Mouse (Mus musculus) limb, embryonic 15.5 days (tissue): Measurements from ENCODE around the gene Tfap2d. TPM values are rescaled to one million over a fixed set of nuclear protein-coding genes. Genes with fewer than 3 reads are reported as not detected.

Experiments used
- ATAC-seq: fragments of 200-750 bp; cut with Nextera tagmentation; 2 replicates; pipeline ENCODE4 v1.8.0; 2017; ENCODE audit warnings: low read depth, moderate TSS enrichment; ENCODE audit not compliant: insufficient number of reproducible peaks, low FRiP score, low TSS enrichment
- H3K27ac ChIP-seq: fragments of 300-500 bp; sonication (generic); 2 replicates; pipeline ENCODE4 v1.5.1; 2015; ENCODE audit warnings: moderate library complexity, mild to moderate bottlenecking, inconsistent platforms
- H3K27me3 ChIP-seq: fragments of 300-500 bp; sonication (generic); 2 replicates; pipeline ENCODE4 v1.6.1; 2015; ENCODE audit warnings: inconsistent platforms
- H3K36me3 ChIP-seq: fragments of 300-500 bp; sonication (generic); 2 replicates; pipeline ENCODE4 v1.6.1; 2015; ENCODE audit warnings: inconsistent platforms
- H3K4me1 ChIP-seq: fragments of 300-500 bp; sonication (generic); 2 replicates; pipeline ENCODE4 v1.6.1; 2015; ENCODE audit warnings: inconsistent platforms
- H3K4me2 ChIP-seq: fragments of 300-500 bp; sonication (generic); 2 replicates; pipeline ENCODE4 v1.6.1; 2015; ENCODE audit warnings: mild to moderate bottlenecking, inconsistent platforms
- H3K4me3 ChIP-seq: fragments of 300-500 bp; sonication (generic); 2 replicates; pipeline ENCODE4 v1.5.1; 2015; ENCODE audit warnings: mild to moderate bottlenecking, inconsistent platforms
- H3K9ac ChIP-seq: fragments of 300-500 bp; sonication (generic); 2 replicates; pipeline ENCODE4 v1.6.1; 2015; ENCODE audit warnings: inconsistent platforms
- H3K9me3 ChIP-seq: fragments of 300-500 bp; sonication (generic); 2 replicates; pipeline ENCODE4 v1.6.1; 2016; ENCODE audit warnings: inconsistent platforms
- WGBS: fragments of 180-500 bp; shearing (Covaris S2); methylation state at CpG from one replicate; pipeline ENCODE4 v1.1.7; 2015; 5-methylcytosine and 5-hydroxymethylcytosine counted together
- polyA plus RNA-seq: library from polyadenylated mRNA; unstranded; fragments of >200 nt; fragmentation: Nextera tagmentation; extraction: Ambion mirVana; gene quantifications from 2 replicates; pipeline ENCODE4 v1.2.1, GENCODE M21; 2015

The Tfap2d gene
- polyA plus RNA-seq, 1 experiment from 2014 or later: not detected

DNA sequence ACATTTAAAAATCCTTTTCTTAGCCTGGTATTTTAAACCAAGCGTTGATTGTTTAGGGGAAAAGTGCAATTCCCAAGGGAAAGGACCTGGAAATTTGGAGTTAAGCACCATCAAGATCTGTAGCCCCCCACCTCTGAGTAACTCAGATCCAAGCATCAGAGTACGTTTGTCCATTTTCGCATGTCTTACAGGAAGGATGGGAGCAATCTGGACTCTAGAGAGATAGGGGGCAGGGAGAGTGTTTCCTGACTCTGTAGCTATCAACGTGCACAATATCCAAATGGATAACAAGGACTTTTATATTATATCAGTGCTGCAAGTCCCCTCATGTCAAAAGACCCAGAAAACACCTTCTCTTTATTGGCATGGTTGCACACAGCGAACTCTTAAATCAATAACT is 7.4 kb downstream of the Tfap2d start:
- H3K4me2 ChIP-seq: no peak overlapping the region
- H3K27ac ChIP-seq: no peak overlapping the region
- no peaks in the 10 kb centered on the region for H3K9me3 ChIP-seq
- peaks cover 86% of the 10 kb centered on the region for H3K27me3 ChIP-seq
- WGBS: 2% methylated on average over 5 of the region's 5 CpGs
- no peak overlapping the region for H3K4me3 ChIP-seq
- no peak overlapping the region for H3K9ac ChIP-seq
- H3K4me1 ChIP-seq: no peaks in the 10 kb centered on the region
- H3K36me3 ChIP-seq: no peaks in the 10 kb centered on the region
- ATAC-seq: no peak

DNA sequence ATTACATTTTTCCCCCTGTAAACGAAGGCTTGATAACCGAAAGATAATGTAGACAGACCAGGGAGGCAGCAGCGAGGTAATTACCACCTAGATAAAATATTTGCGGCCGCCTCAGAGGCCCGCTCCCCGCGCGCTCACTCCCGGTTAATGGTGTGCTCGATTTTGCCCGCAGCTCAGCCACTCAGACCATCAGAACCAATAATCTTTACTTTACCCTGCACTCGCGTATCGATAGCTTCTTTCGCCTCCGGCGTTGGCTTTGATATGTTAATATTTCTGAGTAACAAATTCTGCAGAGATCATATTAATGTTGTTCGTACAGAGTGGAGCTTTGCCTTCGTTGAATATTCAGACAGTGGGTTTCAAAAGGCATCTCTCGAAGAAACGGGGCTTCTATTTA is 8.2 kb downstream of the Tfap2d start:
- Histone ChIP-seq H3K9me3 (no peaks in the 10 kb centered on the region), H3K4me1 (no peaks in the 10 kb centered on the region), H3K36me3 (no peaks in the 10 kb centered on the region), H3K4me3 (no peak overlapping the region), H3K27ac (no peak overlapping the region), H3K27me3 (peaks cover 78% of the 10 kb centered on the region), H3K9ac (no peak overlapping the region), H3K4me2 (no peak overlapping the region)
- 2% methylated on average over 22 of the region's 22 CpGs for WGBS
- no peak for ATAC-seq

DNA sequence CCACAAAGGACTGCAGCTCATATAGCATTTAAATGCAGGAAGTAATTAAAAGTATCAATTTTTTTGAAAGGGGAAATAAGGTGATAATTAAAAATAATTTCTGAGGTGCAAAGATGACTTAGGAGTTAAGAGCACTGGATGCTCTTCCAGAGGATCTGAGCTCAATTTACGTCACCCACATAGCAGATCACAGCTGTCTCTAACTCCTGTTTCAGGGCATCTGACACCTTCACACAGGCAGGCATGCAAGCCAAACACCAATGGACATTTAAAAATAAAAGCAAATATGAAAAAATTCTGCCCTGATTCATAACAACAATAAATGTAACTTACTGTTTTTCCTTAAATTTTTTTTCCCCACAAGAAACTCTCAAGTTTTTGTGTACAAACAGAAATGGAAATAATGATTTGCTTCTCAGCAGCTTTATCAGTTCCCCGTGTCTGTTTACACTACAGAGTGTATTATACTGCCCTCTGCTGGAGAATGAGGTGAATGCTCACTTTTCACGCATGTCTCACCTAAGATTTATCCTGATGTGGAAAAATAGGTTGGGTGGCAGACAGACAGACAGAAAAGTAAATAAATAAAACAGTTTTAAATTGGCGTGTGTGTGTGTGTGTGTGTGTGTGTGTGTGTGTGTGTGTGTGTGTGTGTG is 76.0 kb downstream of the Tfap2d start:
- Histone ChIP-seq H3K4me2 (no peak overlapping the region), H3K27ac (no peak overlapping the region), H3K9ac (no peak overlapping the region), H3K4me1 (no peaks in the 10 kb centered on the region), H3K9me3 (no peaks in the 10 kb centered on the region), H3K36me3 (no peaks in the 10 kb centered on the region), H3K27me3 (no peaks in the 10 kb centered on the region), H3K4me3 (no peak overlapping the region)
- ATAC-seq: no peak
- 6% methylated on average over 4 of the region's 4 CpGs for WGBS

DNA sequence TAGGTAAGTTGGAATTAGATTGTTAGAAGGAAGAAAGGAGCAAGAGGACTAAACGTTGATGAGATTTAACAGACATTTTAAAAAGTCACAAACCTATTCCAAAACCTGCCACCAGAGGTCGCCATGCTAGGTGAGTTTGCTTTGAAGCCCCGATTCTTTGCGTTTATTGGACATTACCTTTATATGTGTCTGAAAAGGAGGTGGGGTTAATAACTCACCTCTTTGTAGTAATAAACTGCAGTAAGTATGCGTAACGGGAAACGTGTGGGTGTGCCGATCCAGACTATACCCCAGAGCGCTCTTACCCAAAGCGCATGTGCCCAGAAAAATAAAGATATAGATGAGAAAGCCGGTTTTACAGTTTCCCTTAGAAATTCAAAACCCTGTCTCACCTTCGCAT is 102.8 kb downstream of the Tfap2d start:
- no peak overlapping the region for H3K9ac ChIP-seq
- WGBS: 2% methylated on average over 12 of the region's 12 CpGs

DNA sequence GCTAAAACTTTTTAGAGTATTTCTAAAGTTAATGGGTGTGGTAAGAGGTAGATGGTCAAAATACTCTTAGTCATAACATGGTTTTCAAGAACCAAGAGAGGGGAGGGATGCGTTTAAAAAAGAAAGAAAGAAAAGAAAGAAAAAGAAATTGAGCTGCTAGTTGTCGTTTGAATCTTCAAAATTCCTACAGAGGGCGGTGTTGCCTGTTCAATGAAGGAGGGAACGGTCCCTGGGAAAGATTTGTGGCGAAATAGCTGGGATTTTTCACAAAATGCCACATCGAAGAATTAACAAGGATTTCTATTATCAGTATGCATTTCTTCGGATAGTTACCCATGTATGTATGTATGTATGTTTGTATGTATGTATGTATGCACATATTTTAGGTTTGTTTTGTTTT is 103.4 kb downstream of the Tfap2d start:
- H3K27ac ChIP-seq: no peak overlapping the region
- H3K9ac ChIP-seq: no peak overlapping the region
- H3K36me3 ChIP-seq: no peaks in the 10 kb centered on the region
- no peaks in the 10 kb centered on the region for H3K9me3 ChIP-seq
- H3K4me2 ChIP-seq: peak overlapping the region; percentile 57
- peaks cover 13% of the 10 kb centered on the region for H3K27me3 ChIP-seq
- H3K4me1 ChIP-seq: peaks cover 3% of the 10 kb centered on the region; the same call in 1 of the 2 replicates
- under 1% methylated on average over 7 of the region's 7 CpGs for WGBS
- no peak for ATAC-seq
- H3K4me3 ChIP-seq: peak overlapping the region; percentile 36

More for the DNA sequence above, 102.8 kb downstream of the Tfap2d start:
- H3K27me3 ChIP-seq: peaks cover 13% of the 10 kb centered on the region
- H3K36me3 ChIP-seq: no peaks in the 10 kb centered on the region
- H3K4me2 ChIP-seq: peak overlapping the region; percentile 57
- peaks cover 3% of the 10 kb centered on the region; the same call in 1 of the 2 replicates for H3K4me1 ChIP-seq
- H3K27ac ChIP-seq: no peak overlapping the region
- H3K9me3 ChIP-seq: no peaks in the 10 kb centered on the region
- H3K4me3 ChIP-seq: peak overlapping the region; percentile 36
- ATAC-seq: no peak

DNA sequence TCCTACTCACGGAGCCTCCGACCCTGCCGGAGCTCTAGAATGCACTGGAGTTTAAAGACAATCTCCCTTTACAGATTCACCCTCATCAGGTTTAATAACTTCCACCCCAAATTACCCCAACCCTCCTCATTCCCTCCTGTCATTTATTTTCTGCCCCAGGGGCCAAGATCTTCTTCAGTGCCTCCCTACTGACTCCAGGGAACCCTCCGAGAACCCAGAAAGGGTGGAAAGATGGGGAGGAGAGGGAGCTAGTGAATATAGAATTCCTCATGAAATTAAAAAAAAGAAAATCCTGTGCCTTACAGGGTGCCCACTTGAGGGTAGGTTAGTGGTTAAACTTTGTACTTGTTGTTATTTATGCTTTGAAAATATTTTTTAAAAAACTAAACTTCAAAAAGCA is 104.8 kb downstream of the Tfap2d start:
- Histone ChIP-seq H3K27ac (0 out of 2 replicates have a peak overlapping the region, but pooled peaks have one; percentile 18), H3K36me3 (no peaks in the 10 kb centered on the region), H3K9me3 (no peaks in the 10 kb centered on the region), H3K9ac (no peak overlapping the region), H3K4me2 (no peak overlapping the region), H3K4me1 (peaks cover 7% of the 10 kb centered on the region; the same call in 1 of the 2 replicates), H3K27me3 (peaks cover 23% of the 10 kb centered on the region), H3K4me3 (no peak overlapping the region)
- no peak for ATAC-seq
- WGBS: 22% methylated on average over 4 of the region's 4 CpGs

DNA sequence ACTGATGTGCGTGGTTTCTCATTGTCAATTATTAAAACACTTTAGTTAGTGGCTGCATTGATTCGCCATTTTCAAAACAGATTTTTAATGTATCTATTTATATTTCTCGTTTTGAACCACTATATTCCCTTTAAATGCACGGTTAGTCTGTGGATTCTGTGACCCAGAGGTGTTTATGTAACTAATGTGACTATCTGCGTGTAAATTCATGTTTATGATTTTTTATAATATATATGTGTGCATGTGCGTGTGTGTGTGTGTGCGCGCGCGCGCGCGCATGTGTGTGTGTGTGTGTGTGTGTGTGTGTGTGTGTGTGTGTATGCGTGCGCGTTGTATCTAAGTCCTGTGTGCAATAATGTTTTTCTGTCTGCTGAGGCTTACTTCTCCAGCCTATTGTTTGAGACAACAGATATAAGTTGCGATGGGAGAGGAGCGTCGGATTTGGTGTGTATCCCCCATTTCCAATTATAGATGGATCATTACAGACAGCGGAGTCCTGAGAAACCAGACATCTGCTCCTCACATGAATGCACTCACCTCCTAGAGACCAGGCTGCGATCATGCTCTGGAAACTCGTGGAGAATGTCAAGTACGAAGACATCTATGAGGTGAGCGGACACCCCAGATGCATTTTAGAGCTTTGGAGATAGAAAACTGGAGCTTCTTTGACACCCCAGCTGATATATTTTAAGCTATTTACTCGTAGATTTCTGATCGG is 106.0 kb downstream of the Tfap2d start, which contains the start of gene Tfap2b:
Gene Tfap2b (plus strand): TSS at position 274 of the 718 bp plus-strand sequence.
- Histone ChIP-seq H3K9me3 (no peaks in the 10 kb centered on the region), H3K27ac (peak within 1 kb of the TSS; percentile 82), H3K4me1 (peaks cover 7% of the 10 kb centered on the region; the same call in 1 of the 2 replicates), H3K9ac (peak within 1 kb of the TSS; percentile 39; the same call in 1 of the 2 replicates), H3K27me3 (peaks cover 31% of the 10 kb centered on the region), H3K4me2 (peak within 1 kb of the TSS; percentile 49), H3K4me3 (peak within 1 kb of the TSS; percentile 45), H3K36me3 (no peaks in the 10 kb centered on the region)
- 3% methylated on average over 26 of the region's 26 CpGs for WGBS
- ATAC-seq: peak; percentile 52; the same call in 1 of the 2 replicates

DNA sequence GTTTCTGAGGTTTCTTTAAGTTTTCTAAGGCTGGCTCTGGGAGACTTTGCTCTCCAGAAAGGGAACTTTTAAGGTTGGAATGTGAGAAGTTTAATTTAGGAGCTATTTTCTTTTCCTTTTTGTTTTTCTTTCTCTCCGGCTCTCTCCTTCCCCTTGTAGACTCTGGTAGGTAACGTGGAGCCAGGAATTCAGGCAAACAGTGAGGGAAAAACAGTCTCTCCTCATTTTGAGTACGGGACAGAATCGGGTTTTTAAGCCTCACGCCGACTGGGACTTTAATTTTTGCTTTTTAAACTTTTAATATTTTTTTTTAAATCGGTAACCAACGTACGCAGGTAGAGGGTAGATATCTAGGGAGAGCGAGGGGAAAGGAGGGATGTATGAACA is 106.5 kb downstream of the Tfap2d start:
- ATAC-seq: no peak
- no peaks in the 10 kb centered on the region for H3K36me3 ChIP-seq
- H3K9me3 ChIP-seq: no peaks in the 10 kb centered on the region
- peak overlapping the region; percentile 49 for H3K4me2 ChIP-seq
- H3K27me3 ChIP-seq: peaks cover 36% of the 10 kb centered on the region
- WGBS: under 1% methylated on average over 10 of the region's 10 CpGs
- H3K4me1 ChIP-seq: peaks cover 10% of the 10 kb centered on the region; the same call in 1 of the 2 replicates
- peak overlapping the region; percentile 45 for H3K4me3 ChIP-seq
- H3K27ac ChIP-seq: peak overlapping the region; percentile 82
- H3K9ac ChIP-seq: peak overlapping the region; percentile 39; the same call in 1 of the 2 replicates

DNA sequence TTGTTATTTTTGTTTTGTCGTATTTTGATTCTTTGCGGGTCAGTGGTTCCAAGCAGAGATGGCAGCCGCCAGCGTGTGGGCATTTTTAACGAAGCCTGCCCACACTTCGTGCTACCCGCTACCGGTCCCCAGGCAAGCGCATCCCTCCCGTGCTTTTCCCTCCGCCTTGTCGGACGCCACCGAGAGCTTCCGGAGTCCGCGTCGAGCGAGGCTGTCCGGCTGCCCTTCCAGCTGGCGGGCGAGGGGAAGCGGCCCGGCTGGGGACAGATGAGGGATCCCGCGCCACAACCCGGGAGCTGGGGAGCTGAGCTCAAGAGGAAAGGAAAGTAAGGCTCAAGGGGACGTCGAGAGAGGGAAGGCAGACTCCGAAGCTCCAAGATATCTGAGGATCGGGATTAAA is 107.0 kb downstream of the Tfap2d start:
- no peak for ATAC-seq
- peaks cover 10% of the 10 kb centered on the region; the same call in 1 of the 2 replicates for H3K4me1 ChIP-seq

DNA sequence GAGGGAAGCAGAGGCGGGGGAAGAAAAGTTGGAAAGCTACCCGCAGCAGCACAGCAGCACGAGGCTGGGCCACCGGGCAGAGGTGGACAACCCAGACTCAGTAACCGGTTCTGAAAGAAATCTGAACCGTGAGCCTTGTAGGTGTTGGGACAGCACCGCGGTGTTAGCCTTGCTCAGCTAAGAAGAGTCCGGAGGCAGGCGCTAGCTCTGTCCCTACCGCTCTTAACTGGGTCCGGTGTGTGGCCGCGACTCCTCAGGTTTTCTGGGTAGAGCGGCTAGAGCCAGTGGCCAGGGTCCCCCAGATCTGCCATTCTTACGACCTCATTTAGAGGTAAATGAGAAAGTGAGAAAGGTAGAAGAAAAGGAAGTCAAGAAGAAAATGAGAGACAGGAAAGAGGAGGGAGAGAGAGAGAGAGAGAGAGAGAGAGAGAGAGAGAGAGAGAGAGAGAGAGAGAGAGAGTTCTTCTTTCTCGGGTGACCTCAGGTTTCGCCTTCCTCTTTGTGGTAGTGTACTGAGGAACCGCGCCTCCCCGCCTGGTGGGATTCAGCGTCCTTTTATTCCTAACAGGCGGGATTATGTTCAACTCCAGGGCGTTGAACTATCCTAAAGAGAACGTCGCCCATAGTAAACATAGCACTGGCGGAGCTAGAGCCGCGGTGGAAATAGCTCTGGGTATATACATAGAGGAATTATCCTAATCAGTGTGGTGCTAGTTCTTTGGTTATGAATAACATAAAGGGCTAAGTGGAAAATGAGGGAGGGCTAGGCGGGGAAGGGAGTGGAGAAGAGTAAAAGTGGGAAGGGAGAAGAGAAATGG is 107.6 kb downstream of the Tfap2d start:
- Histone ChIP-seq H3K36me3 (no peaks in the 10 kb centered on the region), H3K4me3 (peak overlapping the region; percentile 45), H3K4me2 (peak overlapping the region; percentile 49), H3K27me3 (peaks cover 47% of the 10 kb centered on the region), H3K4me1 (peaks cover 10% of the 10 kb centered on the region; the same call in 1 of the 2 replicates), H3K9me3 (no peaks in the 10 kb centered on the region), H3K9ac (peak overlapping the region; percentile 23; the same call in 1 of the 2 replicates), H3K27ac (peak overlapping the region; percentile 82)
- WGBS: under 1% methylated on average over 30 of the region's 30 CpGs
- ATAC-seq: no peak

More for the DNA sequence above, 107.0 kb downstream of the Tfap2d start:
- H3K4me3 ChIP-seq: peak overlapping the region; percentile 45
- H3K27me3 ChIP-seq: peaks cover 41% of the 10 kb centered on the region
- no peaks in the 10 kb centered on the region for H3K36me3 ChIP-seq
- H3K9me3 ChIP-seq: no peaks in the 10 kb centered on the region
- peak overlapping the region; percentile 82 for H3K27ac ChIP-seq
- peak overlapping the region; percentile 49 for H3K4me2 ChIP-seq
- H3K9ac ChIP-seq: peak overlapping the region; percentile 39; the same call in 1 of the 2 replicates
- WGBS: under 1% methylated on average over 31 of the region's 31 CpGs

DNA sequence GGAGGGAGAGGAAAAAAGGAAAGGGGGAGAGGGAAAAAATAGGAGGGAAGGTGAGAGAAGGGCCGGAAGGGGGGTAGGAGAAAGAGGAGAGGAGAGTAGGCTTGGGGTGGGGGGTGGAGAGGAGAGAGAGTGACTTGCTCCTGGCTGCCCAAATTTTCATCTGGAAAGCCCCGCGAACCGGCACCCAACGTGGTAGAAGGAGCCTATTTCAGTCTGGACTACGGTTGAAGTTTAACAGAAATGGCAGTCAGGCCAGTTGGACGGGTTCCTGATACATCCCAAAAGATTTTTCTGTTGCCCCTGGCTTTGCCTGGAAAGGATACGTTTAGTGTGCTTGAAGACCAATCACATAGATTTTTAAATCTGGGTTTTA is 108.2 kb downstream of the Tfap2d start:
- Histone ChIP-seq H3K27me3 (peaks cover 52% of the 10 kb centered on the region), H3K27ac (peak overlapping the region; percentile 82), H3K9ac (no peak overlapping the region), H3K4me2 (peak overlapping the region; percentile 49; the same call in 1 of the 2 replicates), H3K4me1 (peaks cover 10% of the 10 kb centered on the region; the same call in 1 of the 2 replicates), H3K4me3 (peak overlapping the region; percentile 45), H3K9me3 (no peaks in the 10 kb centered on the region), H3K36me3 (no peaks in the 10 kb centered on the region)
- 2% methylated on average over 8 of the region's 8 CpGs for WGBS
- ATAC-seq: no peak
